Mouse (Mus musculus) liver, embryonic 13.5 days (tissue): ENCODE data around the gene Chuk. TPM values are rescaled to one million over a fixed set of nuclear protein-coding genes. Genes with fewer than 3 reads are reported as not detected.

Experiments
- ATAC-seq: fragments of 200-750 bp; cut with Nextera tagmentation; 2 replicates; pipeline ENCODE4 v1.8.0; 2017; ENCODE audit warnings: low read depth, mild to moderate bottlenecking, moderate number of reproducible peaks, moderate library complexity
- DNase-seq: peaks from one replicate; pipeline ENCODE4 v3.0.0; 2022
- H3K27ac ChIP-seq: fragments of 300-500 bp; sonication (generic); 2 replicates; pipeline ENCODE4 v1.5.1; 2015; ENCODE audit warnings: moderate library complexity, mild to moderate bottlenecking, inconsistent platforms
- H3K27me3 ChIP-seq: fragments of 300-500 bp; sonication (generic); 2 replicates; pipeline ENCODE4 v1.6.1; 2015; ENCODE audit warnings: mild to moderate bottlenecking, inconsistent platforms
- H3K36me3 ChIP-seq: fragments of 300-500 bp; sonication (generic); 2 replicates; pipeline ENCODE4 v1.6.1; 2015; ENCODE audit warnings: mild to moderate bottlenecking, inconsistent platforms
- H3K4me1 ChIP-seq: fragments of 300-500 bp; sonication (generic); replicated peaks from 2 replicates; pipeline ENCODE4 v1.6.1; 2015; ENCODE audit warnings: inconsistent platforms
- H3K4me2 ChIP-seq: fragments of 300-500 bp; sonication (generic); 2 replicates; pipeline ENCODE4 v1.6.1; 2015; ENCODE audit warnings: inconsistent platforms, mild to moderate bottlenecking, moderate library complexity
- H3K4me3 ChIP-seq: fragments of 300-500 bp; sonication (generic); replicated peaks from 2 replicates; pipeline ENCODE4 v1.5.1; 2015; ENCODE audit warnings: mild to moderate bottlenecking, inconsistent platforms
- H3K9ac ChIP-seq: fragments of 300-500 bp; sonication (generic); 2 replicates; pipeline ENCODE4 v1.6.1; 2015; ENCODE audit warnings: mild to moderate bottlenecking, inconsistent platforms
- H3K9me3 ChIP-seq: fragments of 300-500 bp; sonication (generic); replicated peaks from 2 replicates; pipeline ENCODE4 v1.6.1; 2016; ENCODE audit warnings: inconsistent platforms
- WGBS: fragments of 180-500 bp; shearing (Covaris S2); methylation state at CpG from one replicate; pipeline ENCODE4 v1.1.7; 2015; ENCODE audit not compliant: insufficient replicate concordance; 5-methylcytosine and 5-hydroxymethylcytosine counted together
- polyA plus RNA-seq: library from polyadenylated mRNA; unstranded; fragments of >200 nt; fragmentation: Nextera tagmentation; extraction: Ambion mirVana; gene quantifications from 2 replicates; pipeline ENCODE4 v1.2.1, GENCODE M21; 2015

Chuk gene
- polyA plus RNA-seq, 1 experiment from 2014 or later = 21.2 TPM

DNA sequence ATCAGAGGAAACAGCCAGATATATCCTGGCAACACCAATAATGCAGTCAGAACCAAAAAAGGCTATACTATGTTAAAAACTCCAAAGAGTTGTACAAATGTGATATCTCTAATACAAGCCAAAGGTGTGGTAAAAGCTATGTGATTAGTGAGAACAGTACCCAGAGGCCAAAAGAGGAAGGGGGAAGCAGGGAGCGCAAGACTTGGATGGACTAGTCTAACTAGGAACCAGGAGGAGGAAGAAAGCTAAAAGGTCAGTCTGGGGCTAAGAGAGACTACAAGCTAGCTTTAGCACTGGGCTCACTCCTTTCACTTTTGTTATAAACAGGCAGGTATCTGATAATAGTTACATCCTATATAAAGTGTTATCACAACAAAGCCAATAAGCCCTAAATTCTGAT is 2.9 kb downstream of the Chuk start:
- Histone ChIP-seq H3K4me2 (no peak overlapping the region), H3K27ac (no peak overlapping the region), H3K27me3 (no peaks in the 10 kb centered on the region), H3K4me1 (peaks cover 34% of the 10 kb centered on the region), H3K36me3 (peaks cover 25% of the 10 kb centered on the region), H3K9ac (no peak overlapping the region), H3K4me3 (no peak overlapping the region), H3K9me3 (no peaks in the 10 kb centered on the region)
- DNase-seq = no peak
- WGBS = 75% methylated on average over 1 of the region's 1 CpGs
- no peak for ATAC-seq

- Histone ChIP-seq H3K4me1 (peaks cover 31% of the 10 kb centered on the region), H3K9me3 (no peaks in the 10 kb centered on the region), H3K9ac (no peak overlapping the region), H3K4me2 (no peak overlapping the region), H3K4me3 (no peak overlapping the region), H3K36me3 (peaks cover 28% of the 10 kb centered on the region), H3K27ac (no peak overlapping the region), H3K27me3 (no peaks in the 10 kb centered on the region)
- ATAC-seq = no peak
- WGBS = 89% methylated on average over 3 of the region's 3 CpGs
- no peak for DNase-seq
Measured at GRCm38 (mm10) chr19:44103001-44103400, 4.3 kb downstream of the Chuk start.

DNA sequence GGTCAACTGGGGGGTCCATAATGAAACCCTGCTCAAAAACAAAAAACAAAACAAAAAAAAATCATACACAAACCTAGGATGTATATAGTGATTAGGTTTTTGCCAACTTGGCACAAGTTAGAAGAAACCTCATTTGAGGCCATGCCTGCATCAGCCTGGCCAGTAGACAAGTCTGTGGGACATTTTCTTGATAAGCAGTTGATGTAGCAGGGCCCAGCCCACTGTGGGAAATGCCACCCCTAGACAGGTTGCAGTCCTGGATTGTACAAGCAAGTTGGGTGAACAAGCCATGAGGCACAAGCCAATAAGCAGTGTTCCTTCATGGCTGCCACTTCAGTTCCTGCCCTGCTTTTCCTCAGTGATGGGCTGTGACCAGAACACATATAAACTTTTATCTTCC is 6.4 kb downstream of the Chuk start:
- Histone ChIP-seq H3K9ac (no peak overlapping the region), H3K4me3 (no peak overlapping the region), H3K27ac (no peak overlapping the region), H3K4me2 (no peak overlapping the region), H3K36me3 (peaks cover 47% of the 10 kb centered on the region), H3K27me3 (no peaks in the 10 kb centered on the region), H3K9me3 (no peaks in the 10 kb centered on the region), H3K4me1 (peaks cover 18% of the 10 kb centered on the region)
- DNase-seq = no peak
- ATAC-seq = no peak

- no peak overlapping the region for H3K9ac ChIP-seq
- H3K27me3 ChIP-seq = no peaks in the 10 kb centered on the region
- peaks cover 56% of the 10 kb centered on the region for H3K36me3 ChIP-seq
- 66% methylated on average over 3 of the region's 3 CpGs for WGBS
- ATAC-seq (no peak), DNase-seq (no peak)
- no peak overlapping the region for H3K27ac ChIP-seq
- H3K4me1 ChIP-seq = no peaks in the 10 kb centered on the region
- no peaks in the 10 kb centered on the region for H3K9me3 ChIP-seq
- H3K4me3 ChIP-seq = no peak overlapping the region
- H3K4me2 ChIP-seq = no peak overlapping the region
Measured at GRCm38 (mm10) chr19:44086278-44086677, 21.0 kb downstream of the Chuk start.

DNA sequence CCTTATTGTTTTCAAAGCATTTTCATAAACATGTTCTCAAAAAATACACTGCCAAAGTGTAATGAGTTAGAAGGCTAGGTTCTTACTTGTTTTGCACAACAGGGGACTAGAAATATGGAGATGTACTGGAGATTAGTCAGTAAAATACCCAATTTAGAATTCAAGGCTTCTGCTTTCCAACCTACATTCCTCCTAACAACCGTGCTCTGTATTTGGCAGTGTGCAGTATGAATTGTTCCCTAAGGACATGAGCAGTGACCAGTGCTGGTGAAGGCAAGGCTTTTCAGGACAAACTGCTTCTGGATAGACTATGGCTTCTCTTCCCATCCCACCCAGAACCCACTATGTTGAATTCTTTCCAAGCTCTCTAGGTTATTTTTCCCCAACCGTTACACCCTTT is 26.4 kb downstream of the Chuk start:
- Histone ChIP-seq H3K9ac (no peak overlapping the region), H3K27ac (no peak overlapping the region), H3K9me3 (no peaks in the 10 kb centered on the region), H3K27me3 (no peaks in the 10 kb centered on the region), H3K36me3 (peaks cover 69% of the 10 kb centered on the region), H3K4me1 (no peaks in the 10 kb centered on the region), H3K4me2 (no peak overlapping the region), H3K4me3 (no peak overlapping the region)
- DNase-seq (no peak), ATAC-seq (no peak)
- WGBS = 84% methylated on average over 2 of the region's 2 CpGs

- no peaks in the 10 kb centered on the region for H3K9me3 ChIP-seq
- H3K4me2 ChIP-seq = no peak overlapping the region
- no peak overlapping the region for H3K4me3 ChIP-seq
- WGBS = 83% methylated on average over 2 of the region's 2 CpGs
- H3K36me3 ChIP-seq = peaks cover 74% of the 10 kb centered on the region
- DNase-seq = no peak
- no peaks in the 10 kb centered on the region for H3K4me1 ChIP-seq
- ATAC-seq = no peak
- H3K27ac ChIP-seq = no peak overlapping the region
- H3K9ac ChIP-seq = no peak overlapping the region
- H3K27me3 ChIP-seq = no peaks in the 10 kb centered on the region
Measured at GRCm38 (mm10) chr19:44080023-44080422, 27.3 kb downstream of the Chuk start.

- 70% methylated on average over 4 of the region's 4 CpGs for WGBS
- ATAC-seq = no peak
- Histone ChIP-seq H3K9me3 (no peaks in the 10 kb centered on the region), H3K27ac (no peak overlapping the region), H3K9ac (no peak overlapping the region), H3K27me3 (no peaks in the 10 kb centered on the region), H3K4me2 (no peak overlapping the region), H3K36me3 (peaks cover 61% of the 10 kb centered on the region), H3K4me1 (no peaks in the 10 kb centered on the region), H3K4me3 (no peak overlapping the region)
- DNase-seq = no peak
Measured at GRCm38 (mm10) chr19:44077024-44077423, 30.3 kb downstream of the Chuk start.

DNA sequence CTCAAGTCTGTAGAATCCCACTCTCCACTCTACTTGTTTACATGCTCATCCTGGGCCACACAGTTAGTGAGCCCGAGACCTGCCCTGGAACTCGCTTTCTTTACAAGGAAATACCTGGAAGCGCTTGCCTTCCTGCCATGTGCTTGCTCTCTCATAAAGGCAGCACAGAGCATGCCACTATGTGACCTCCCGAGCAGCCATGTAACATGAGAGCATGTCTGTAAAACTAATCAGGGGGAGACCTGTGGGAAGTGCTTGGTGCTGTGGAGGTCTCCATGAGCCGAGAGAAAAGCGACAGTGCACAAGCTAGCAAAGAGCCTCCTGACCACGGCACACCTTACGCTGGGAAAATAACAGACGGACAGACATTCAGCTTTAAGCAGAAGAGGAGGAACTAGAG is 30.8 kb downstream of the Chuk start:
- no peaks in the 10 kb centered on the region for H3K4me1 ChIP-seq
- ATAC-seq (no peak), DNase-seq (no peak)
- peaks cover 61% of the 10 kb centered on the region for H3K36me3 ChIP-seq
- no peaks in the 10 kb centered on the region for H3K27me3 ChIP-seq
- H3K4me2 ChIP-seq = no peak overlapping the region
- no peaks in the 10 kb centered on the region for H3K9me3 ChIP-seq
- 87% methylated on average over 9 of the region's 9 CpGs for WGBS
- H3K4me3 ChIP-seq = no peak overlapping the region
- H3K27ac ChIP-seq = no peak overlapping the region
- H3K9ac ChIP-seq = no peak overlapping the region

GRCm38 (mm10) chr19:44074986-44075385 is 32.3 kb downstream of the Chuk start:
- WGBS = 78% methylated on average over 11 of the region's 11 CpGs
- Histone ChIP-seq H3K4me1 (peaks cover 6% of the 10 kb centered on the region), H3K27ac (no peak overlapping the region), H3K9me3 (no peaks in the 10 kb centered on the region), H3K4me2 (no peak overlapping the region), H3K9ac (no peak overlapping the region), H3K36me3 (peaks cover 54% of the 10 kb centered on the region), H3K4me3 (no peak overlapping the region), H3K27me3 (no peaks in the 10 kb centered on the region)
- no peak for DNase-seq
- no peak for ATAC-seq

DNA sequence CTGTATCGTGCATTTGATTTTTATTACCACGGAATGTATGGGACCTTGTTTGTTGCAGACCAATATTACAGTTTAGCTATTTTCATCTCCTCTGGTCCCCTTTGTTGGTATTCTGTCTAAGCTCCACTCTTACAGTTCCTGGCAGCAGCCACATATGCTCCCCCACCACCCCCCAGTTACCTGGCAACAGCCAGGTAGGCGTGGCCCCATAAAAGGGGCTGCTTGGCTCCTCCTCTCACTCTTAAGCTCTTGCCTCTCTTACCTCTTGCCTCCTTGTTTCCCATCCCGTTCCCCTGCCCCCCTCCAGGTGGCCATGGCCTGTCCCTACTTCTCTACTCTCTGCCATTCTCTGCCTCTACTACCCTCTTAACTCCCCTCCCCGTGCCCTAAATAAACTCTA is 36.1 kb downstream of the Chuk start:
- Histone ChIP-seq H3K4me1 (peaks cover 32% of the 10 kb centered on the region), H3K27ac (no peak overlapping the region), H3K36me3 (peaks cover 17% of the 10 kb centered on the region), H3K9ac (no peak overlapping the region), H3K4me3 (no peak overlapping the region), H3K9me3 (no peaks in the 10 kb centered on the region), H3K4me2 (no peak overlapping the region), H3K27me3 (no peaks in the 10 kb centered on the region)
- ATAC-seq = no peak
- peak; percentile 3 for DNase-seq
- 81% methylated on average over 5 of the region's 5 CpGs for WGBS

- peak overlapping the region; percentile 99 for H3K4me2 ChIP-seq
- 0 out of 2 replicates have a peak overlapping the region, but pooled peaks have one; percentile 16 for H3K27ac ChIP-seq
- no peaks in the 10 kb centered on the region for H3K9me3 ChIP-seq
- WGBS = 8% methylated on average over 4 of the region's 4 CpGs
- H3K4me1 ChIP-seq = peaks cover 32% of the 10 kb centered on the region
- H3K4me3 ChIP-seq = peak overlapping the region; percentile 77
- DNase-seq = no peak
- ATAC-seq = no peak
- no peaks in the 10 kb centered on the region for H3K27me3 ChIP-seq
- H3K36me3 ChIP-seq = peaks cover 8% of the 10 kb centered on the region
- peak overlapping the region; percentile 78 for H3K9ac ChIP-seq
Measured at GRCm38 (mm10) chr19:44069914-44070232, 37.4 kb downstream of the Chuk start.

GRCm38 (mm10) chr19:44069121-44069913 is 38.0 kb downstream of the Chuk start, which contains the start of gene Erlin1:
Erlin1 (minus strand) TSS chr19:44069785.
- Histone ChIP-seq H3K9ac (peak within 1 kb of the TSS; percentile 78), H3K4me1 (peaks cover 32% of the 10 kb centered on the region), H3K27me3 (no peaks in the 10 kb centered on the region), H3K4me2 (peak within 1 kb of the TSS; percentile 99), H3K9me3 (no peaks in the 10 kb centered on the region), H3K4me3 (peak within 1 kb of the TSS; percentile 77), H3K27ac (peak within 1 kb of the TSS; percentile 71), H3K36me3 (peaks cover 8% of the 10 kb centered on the region)
- WGBS = under 1% methylated on average over 72 of the region's 75 CpGs
- peak; percentile 92 for ATAC-seq
- DNase-seq = peak; percentile 80
